Mouse (Mus musculus) hindbrain, embryonic 16.5 days (tissue): ENCODE measurements around the gene Mettl3. TPM values are rescaled to one million over a fixed set of nuclear protein-coding genes. Genes with fewer than 3 reads are reported as not detected.
"Not testable (repeated sequence)": the region's sequence is repeated elsewhere in the genome, so short reads cannot be mapped to it uniquely, and the experiment has no call there.

ENCODE experiments used
- ATAC-seq: fragments of 200-750 bp; cut with Nextera tagmentation; 2 replicates; pipeline ENCODE4 v1.8.0; 2017; ENCODE audit warnings: moderate TSS enrichment, moderate library complexity
- H3K27ac ChIP-seq: fragments of 300-500 bp; sonication (generic); 2 replicates; pipeline ENCODE4 v1.5.1; 2014; ENCODE audit warnings: low read depth, mild to moderate bottlenecking, control low read depth, low read length, moderate library complexity
- H3K27me3 ChIP-seq: fragments of 300-500 bp; sonication (generic); replicated peaks from 2 replicates; pipeline ENCODE4 v1.6.1; 2014; ENCODE audit warnings: low read length; ENCODE audit not compliant: control insufficient read depth, insufficient read depth
- H3K36me3 ChIP-seq: fragments of 300-500 bp; sonication (generic); 2 replicates; pipeline ENCODE4 v1.6.1; 2014; ENCODE audit warnings: mild to moderate bottlenecking, low read length, moderate library complexity, mixed read lengths; ENCODE audit not compliant: control insufficient read depth, insufficient read depth
- H3K4me1 ChIP-seq: fragments of 300-500 bp; sonication (generic); 2 replicates; pipeline ENCODE4 v1.6.1; 2014; ENCODE audit warnings: low read depth, low read length; ENCODE audit not compliant: control insufficient read depth, insufficient read depth
- H3K4me2 ChIP-seq: fragments of 300-500 bp; sonication (generic); 2 replicates; pipeline ENCODE4 v1.6.1; 2014; ENCODE audit warnings: mild to moderate bottlenecking, low read length, control low read depth, moderate library complexity
- H3K4me3 ChIP-seq: fragments of 300-500 bp; sonication (generic); 2 replicates; pipeline ENCODE4 v1.5.1; 2014; ENCODE audit warnings: mild to moderate bottlenecking, low read length, control low read depth, moderate library complexity
- H3K9ac ChIP-seq: fragments of 300-500 bp; sonication (generic); 2 replicates; pipeline ENCODE4 v1.6.1; 2014; ENCODE audit warnings: low read depth, mild to moderate bottlenecking, control low read depth, low read length, moderate library complexity
- H3K9me3 ChIP-seq: fragments of 300-500 bp; sonication (generic); 2 replicates; pipeline ENCODE4 v1.6.1; 2014; ENCODE audit warnings: mild to moderate bottlenecking, low read length, moderate library complexity; ENCODE audit not compliant: control insufficient read depth
- WGBS: fragments of 180-500 bp; shearing (Covaris S2); extraction: QIAGEN DNeasy Blood & Tissue Kit; methylation state at CpG from one replicate; pipeline ENCODE4 v1.1.7; 2014; 5-methylcytosine and 5-hydroxymethylcytosine counted together
- polyA plus RNA-seq: library from polyadenylated mRNA; unstranded; fragments of >200 nt; fragmentation: Nextera tagmentation; extraction: Ambion mirVana; gene quantifications from 2 replicates; pipeline ENCODE4 v1.2.1, GENCODE M21; 2015

Gene Mettl3
- polyA plus RNA-seq, 1 experiment from 2014 or later = 41.6 TPM

- H3K4me2 ChIP-seq = no peak overlapping the region
- H3K27me3 ChIP-seq = no peaks in the 10 kb centered on the region
- no peak overlapping the region for H3K9ac ChIP-seq
- H3K4me1 ChIP-seq = peaks cover 15% of the 10 kb centered on the region
- WGBS = 50% methylated on average over 6 of the region's 6 CpGs
- 0 out of 2 replicates have a peak, but pooled peaks cover 2% of the 10 kb centered on the region for H3K36me3 ChIP-seq
- H3K4me3 ChIP-seq = no peak overlapping the region
- no peak for ATAC-seq
- H3K9me3 ChIP-seq = no peaks in the 10 kb centered on the region
- no peak overlapping the region for H3K27ac ChIP-seq
These were observed 14.4 kb upstream of the Mettl3 start for GRCm38 (mm10) chr14:52319361-52319760.

- H3K4me1 ChIP-seq = peaks cover 39% of the 10 kb centered on the region
- H3K9me3 ChIP-seq = no peaks in the 10 kb centered on the region
- peak overlapping the region; percentile 94 for H3K27ac ChIP-seq
- peak overlapping the region; percentile 93 for H3K4me2 ChIP-seq
- 4% methylated on average over 15 of the region's 16 CpGs for WGBS
- peaks cover 20% of the 10 kb centered on the region for H3K36me3 ChIP-seq
- H3K9ac ChIP-seq = peak overlapping the region; percentile 87
- H3K4me3 ChIP-seq = peak overlapping the region; percentile 61
- peak; percentile 83 for ATAC-seq
- no peaks in the 10 kb centered on the region for H3K27me3 ChIP-seq
These were observed 11.7 kb upstream of the Mettl3 start for GRCm38 (mm10) chr14:52316441-52317225.

GRCm38 (mm10) chr14:52315792-52316440, 11.0 kb upstream of the Mettl3 start:
- Histone ChIP-seq H3K9ac (peak overlapping the region; percentile 87), H3K4me2 (peak overlapping the region; percentile 93), H3K27ac (peak overlapping the region; percentile 94), H3K4me1 (peaks cover 45% of the 10 kb centered on the region), H3K36me3 (peaks cover 21% of the 10 kb centered on the region), H3K27me3 (no peaks in the 10 kb centered on the region), H3K9me3 (no peaks in the 10 kb centered on the region), H3K4me3 (peak overlapping the region; percentile 61)
- WGBS = 0% methylated on average over 38 of the region's 41 CpGs
- ATAC-seq = peak; percentile 86

GRCm38 (mm10) chr14:52315283-52315780, 10.4 kb upstream of the Mettl3 start:
- H3K4me1 ChIP-seq = peaks cover 45% of the 10 kb centered on the region
- H3K4me2 ChIP-seq = peak overlapping the region; percentile 93
- peak; percentile 0; the same call in 1 of the 2 replicates for ATAC-seq
- WGBS = 6% methylated on average over 17 of the region's 17 CpGs
- peak overlapping the region; percentile 61 for H3K4me3 ChIP-seq
- H3K36me3 ChIP-seq = peaks cover 21% of the 10 kb centered on the region
- H3K9me3 ChIP-seq = no peaks in the 10 kb centered on the region
- peak overlapping the region; percentile 94 for H3K27ac ChIP-seq
- no peaks in the 10 kb centered on the region for H3K27me3 ChIP-seq
- peak overlapping the region; percentile 87 for H3K9ac ChIP-seq

GRCm38 (mm10) chr14:52314808-52315150, 9.9 kb upstream of the Mettl3 start:
- Histone ChIP-seq H3K27me3 (no peaks in the 10 kb centered on the region), H3K4me3 (peak overlapping the region; percentile 61), H3K9me3 (no peaks in the 10 kb centered on the region), H3K36me3 (peaks cover 21% of the 10 kb centered on the region), H3K4me1 (peaks cover 45% of the 10 kb centered on the region), H3K27ac (no peak overlapping the region), H3K9ac (peak overlapping the region; percentile 87; the same call in 1 of the 2 replicates), H3K4me2 (peak overlapping the region; percentile 93)
- no peak for ATAC-seq
- 35% methylated on average over 8 of the region's 8 CpGs for WGBS

GRCm38 (mm10) chr14:52313931-52314807, 9.2 kb upstream of the Mettl3 start:
- Histone ChIP-seq H3K36me3 (peaks cover 21% of the 10 kb centered on the region), H3K4me2 (peak overlapping the region; percentile 93), H3K4me1 (peaks cover 45% of the 10 kb centered on the region), H3K9ac (peak overlapping the region; percentile 87; the same call in 1 of the 2 replicates), H3K27me3 (no peaks in the 10 kb centered on the region), H3K27ac (no peak overlapping the region), H3K9me3 (no peaks in the 10 kb centered on the region), H3K4me3 (peak overlapping the region; percentile 61)
- no peak for ATAC-seq
- 80% methylated on average over 26 of the region's 26 CpGs for WGBS

GRCm38 (mm10) chr14:52310906-52311305, 6.0 kb upstream of the Mettl3 start:
- 89% methylated on average over 2 of the region's 2 CpGs for WGBS
- Histone ChIP-seq H3K4me1 (peaks cover 40% of the 10 kb centered on the region), H3K27ac (no peak overlapping the region), H3K9me3 (no peaks in the 10 kb centered on the region), H3K9ac (no peak overlapping the region), H3K36me3 (peaks cover 23% of the 10 kb centered on the region), H3K4me3 (no peak overlapping the region), H3K27me3 (no peaks in the 10 kb centered on the region), H3K4me2 (peak overlapping the region; percentile 6)
- no peak for ATAC-seq

- peaks cover 40% of the 10 kb centered on the region for H3K4me1 ChIP-seq
- 95% methylated on average over 6 of the region's 6 CpGs for WGBS
- not testable (repeated sequence) for H3K4me2 ChIP-seq, H3K9ac ChIP-seq, H3K9me3 ChIP-seq, H3K4me3 ChIP-seq, H3K27ac ChIP-seq, ATAC-seq, H3K27me3 ChIP-seq
- H3K36me3 ChIP-seq = peaks cover 23% of the 10 kb centered on the region
These were observed 5.4 kb upstream of the Mettl3 start for GRCm38 (mm10) chr14:52310343-52310742.
